Mouse (Mus musculus): ENCODE measurements around the gene Gnb3.

GRCm38 (mm10) chr6:124813496-124813895, 26.6 kb downstream of the Gnb3 start:
- TF ChIP-seq CTCF (IDR thresholded peaks at IDR 0.05; ENCODE audit: control insufficient read depth, insufficient read depth, insufficient replicate concordance, low read depth, low read length): no peak
- no peak for TF ChIP-seq POLR2A (IDR thresholded peaks at IDR 0.05; ENCODE audit: control insufficient read depth, low read depth, low read length)

All from testis, adult 2 months (tissue).